Mouse (Mus musculus) limb, embryonic 15.5 days (tissue): Measurements from ENCODE around the gene Ppp1r32. TPM values are rescaled to one million over a fixed set of nuclear protein-coding genes. Genes with fewer than 3 reads are reported as not detected.

Experiments
- ATAC-seq: fragments of 200-750 bp; cut with Nextera tagmentation; 2 replicates; pipeline ENCODE4 v1.8.0; 2017; ENCODE audit warnings: low read depth, moderate TSS enrichment; ENCODE audit not compliant: insufficient number of reproducible peaks, low FRiP score, low TSS enrichment
- H3K27ac ChIP-seq: fragments of 300-500 bp; sonication (generic); 2 replicates; pipeline ENCODE4 v1.5.1; 2015; ENCODE audit warnings: moderate library complexity, mild to moderate bottlenecking, inconsistent platforms
- H3K27me3 ChIP-seq: fragments of 300-500 bp; sonication (generic); 2 replicates; pipeline ENCODE4 v1.6.1; 2015; ENCODE audit warnings: inconsistent platforms
- H3K36me3 ChIP-seq: fragments of 300-500 bp; sonication (generic); 2 replicates; pipeline ENCODE4 v1.6.1; 2015; ENCODE audit warnings: inconsistent platforms
- H3K4me1 ChIP-seq: fragments of 300-500 bp; sonication (generic); 2 replicates; pipeline ENCODE4 v1.6.1; 2015; ENCODE audit warnings: inconsistent platforms
- H3K4me2 ChIP-seq: fragments of 300-500 bp; sonication (generic); 2 replicates; pipeline ENCODE4 v1.6.1; 2015; ENCODE audit warnings: mild to moderate bottlenecking, inconsistent platforms
- H3K4me3 ChIP-seq: fragments of 300-500 bp; sonication (generic); 2 replicates; pipeline ENCODE4 v1.5.1; 2015; ENCODE audit warnings: mild to moderate bottlenecking, inconsistent platforms
- H3K9ac ChIP-seq: fragments of 300-500 bp; sonication (generic); 2 replicates; pipeline ENCODE4 v1.6.1; 2015; ENCODE audit warnings: inconsistent platforms
- H3K9me3 ChIP-seq: fragments of 300-500 bp; sonication (generic); 2 replicates; pipeline ENCODE4 v1.6.1; 2016; ENCODE audit warnings: inconsistent platforms
- WGBS: fragments of 180-500 bp; shearing (Covaris S2); methylation state at CpG from one replicate; pipeline ENCODE4 v1.1.7; 2015; 5-methylcytosine and 5-hydroxymethylcytosine counted together
- polyA plus RNA-seq: library from polyadenylated mRNA; unstranded; fragments of >200 nt; fragmentation: Nextera tagmentation; extraction: Ambion mirVana; gene quantifications from 2 replicates; pipeline ENCODE4 v1.2.1, GENCODE M21; 2015

The Ppp1r32 gene
- polyA plus RNA-seq, result 0.13 and 0.30 TPM in 2 replicates

- no peak for ATAC-seq
- no peak within 1 kb of the TSS for H3K4me2 ChIP-seq
- H3K4me3 ChIP-seq, result no peak within 1 kb of the TSS
- H3K4me1 ChIP-seq, result 0 out of 2 replicates have a peak, but pooled peaks cover 2% of the 10 kb centered on the region
- H3K9ac ChIP-seq, result no peak within 1 kb of the TSS
- no peaks in the 10 kb centered on the region for H3K36me3 ChIP-seq
- no peak within 1 kb of the TSS for H3K27ac ChIP-seq
- no peaks in the 10 kb centered on the region for H3K9me3 ChIP-seq
- WGBS, result 33% methylated on average over 6 of the region's 6 CpGs
- peaks cover 12% of the 10 kb centered on the region for H3K27me3 ChIP-seq
Measured at GRCm38 (mm10) chr19:10482703-10483102, at the start of gene Ppp1r32. Ppp1r32 (minus strand) TSS chr19:10482928.

DNA sequence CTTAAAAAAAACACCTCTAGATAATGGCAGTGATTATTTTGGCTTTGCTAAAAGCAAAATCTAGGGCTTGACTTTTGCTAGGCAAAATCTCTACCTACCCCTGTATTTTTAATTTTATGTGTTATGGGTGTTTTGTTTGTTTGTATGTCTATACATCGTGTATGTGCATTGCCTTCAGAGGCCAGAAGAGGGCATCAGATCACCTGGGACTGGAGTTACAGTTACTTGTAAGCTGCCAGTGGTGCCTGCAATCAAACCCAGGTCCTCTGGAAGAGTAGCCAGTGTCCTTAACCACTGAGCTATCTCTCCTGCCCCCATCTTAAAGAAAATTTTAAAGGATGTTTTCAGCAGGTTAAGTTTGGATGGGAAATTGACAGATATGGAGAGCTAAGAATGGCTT lies 47.4 kb upstream of the Ppp1r32 start:
- Histone ChIP-seq H3K9ac (no peak overlapping the region), H3K9me3 (no peaks in the 10 kb centered on the region)

DNA sequence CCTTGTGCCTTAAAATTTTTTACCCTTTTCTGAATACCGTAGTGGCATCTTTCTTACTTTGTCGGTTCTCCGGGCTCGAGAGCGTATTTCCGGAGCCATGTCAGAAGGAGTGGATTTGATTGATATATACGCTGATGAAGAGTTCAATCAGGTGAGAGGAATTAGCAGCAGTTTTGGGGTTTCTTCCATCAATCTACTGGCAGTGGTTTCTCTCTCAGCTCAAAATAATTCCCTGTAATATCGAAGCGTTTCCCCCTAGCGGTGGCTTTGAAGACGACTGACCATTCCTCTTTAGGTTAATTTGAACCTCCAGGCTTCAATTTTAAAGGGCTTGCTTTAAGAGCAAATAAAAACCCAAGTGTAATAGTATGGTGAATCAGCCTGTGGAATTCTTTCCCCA lies 43.2 kb upstream of the Ppp1r32 start, which contains the start of gene Sdhaf2:
TSS of gene Sdhaf2 (minus strand) at position 233 of the 400 bp plus-strand sequence.
- peak within 1 kb of the TSS; percentile 98 for H3K4me3 ChIP-seq
- no peak for ATAC-seq
- under 1% methylated on average over 11 of the region's 11 CpGs for WGBS
- peak within 1 kb of the TSS; percentile 53 for H3K4me2 ChIP-seq
- H3K27me3 ChIP-seq, result no peaks in the 10 kb centered on the region
- H3K27ac ChIP-seq, result peak within 1 kb of the TSS; percentile 99
- peaks cover 18% of the 10 kb centered on the region for H3K4me1 ChIP-seq
- H3K36me3 ChIP-seq, result peaks cover 9% of the 10 kb centered on the region
- H3K9me3 ChIP-seq, result no peaks in the 10 kb centered on the region
- peak within 1 kb of the TSS; percentile 99 for H3K9ac ChIP-seq

More for the DNA sequence above, 47.4 kb upstream of the Ppp1r32 start:
- no peaks in the 10 kb centered on the region for H3K27me3 ChIP-seq
- H3K36me3 ChIP-seq, result peaks cover 42% of the 10 kb centered on the region
- WGBS, result 94% methylated on average over 1 of the region's 1 CpGs
- no peak overlapping the region for H3K4me2 ChIP-seq
- H3K27ac ChIP-seq, result no peak overlapping the region
- peaks cover 14% of the 10 kb centered on the region for H3K4me1 ChIP-seq
- H3K4me3 ChIP-seq, result no peak overlapping the region
- no peak for ATAC-seq

- peak; percentile 93 for ATAC-seq
- Histone ChIP-seq H3K27me3 (no peaks in the 10 kb centered on the region), H3K4me1 (peaks cover 18% of the 10 kb centered on the region), H3K4me3 (peak within 1 kb of the TSS; percentile 98), H3K36me3 (peaks cover 4% of the 10 kb centered on the region), H3K9me3 (no peaks in the 10 kb centered on the region), H3K9ac (peak within 1 kb of the TSS; percentile 99), H3K4me2 (peak within 1 kb of the TSS; percentile 53), H3K27ac (peak within 1 kb of the TSS; percentile 99)
- under 1% methylated on average over 93 of the region's 93 CpGs for WGBS
Measured at GRCm38 (mm10) chr19:10525106-10525901, 42.6 kb upstream of the Ppp1r32 start, which contains the start of gene Cpsf7. Cpsf7 (plus strand) TSS chr19:10525266.

DNA sequence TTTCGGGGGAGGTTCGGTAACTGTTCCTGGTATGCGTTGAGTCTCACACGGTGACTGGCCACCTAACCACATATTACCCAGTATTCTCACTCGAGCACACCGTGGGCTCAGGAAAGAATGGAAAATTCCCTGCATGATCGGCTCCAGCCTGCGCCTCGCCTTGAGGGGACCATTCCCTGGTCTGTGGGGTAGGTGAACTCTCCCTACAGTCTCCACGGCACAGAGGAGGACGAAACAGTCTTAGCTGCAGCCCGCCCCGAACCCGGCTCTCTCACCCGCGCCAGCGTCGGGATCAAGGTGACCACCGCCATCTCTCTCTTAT lies 42.0 kb upstream of the Ppp1r32 start:
- Histone ChIP-seq H3K27ac (peak overlapping the region; percentile 99), H3K4me2 (peak overlapping the region; percentile 53), H3K36me3 (no peaks in the 10 kb centered on the region; the same call in 1 of the 2 replicates), H3K9ac (peak overlapping the region; percentile 99), H3K4me3 (peak overlapping the region; percentile 98), H3K27me3 (no peaks in the 10 kb centered on the region), H3K9me3 (no peaks in the 10 kb centered on the region), H3K4me1 (peaks cover 18% of the 10 kb centered on the region)
- no peak for ATAC-seq
- under 1% methylated on average over 19 of the region's 19 CpGs for WGBS

DNA sequence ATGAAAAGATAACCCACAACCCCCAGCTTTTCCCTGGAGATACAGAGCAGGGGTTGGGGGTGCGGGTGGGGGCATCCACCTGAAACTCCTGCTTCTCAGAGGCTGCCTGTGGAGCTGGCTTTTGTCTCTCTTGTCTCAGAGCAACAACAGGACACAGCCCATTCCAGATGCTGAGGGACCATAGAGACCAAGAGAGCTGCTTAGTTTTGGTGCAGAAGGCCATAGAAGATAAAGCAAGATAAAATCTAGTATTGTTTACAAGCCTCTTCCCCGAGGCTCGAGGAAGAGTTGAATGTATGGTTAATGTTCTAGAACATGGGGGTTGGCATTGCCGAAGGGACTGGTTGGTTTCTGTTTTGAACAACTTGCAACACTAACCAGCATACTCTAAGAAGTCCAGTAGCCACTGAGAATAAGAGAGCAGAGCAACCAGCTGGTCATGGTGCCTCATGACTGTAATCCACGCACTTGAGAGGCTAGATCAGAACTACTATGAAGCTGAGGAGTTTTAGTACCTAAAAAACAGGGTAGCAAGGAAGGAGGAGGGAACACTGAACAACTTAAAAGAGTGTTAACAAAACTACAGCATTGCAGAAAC lies 40.9 kb upstream of the Ppp1r32 start:
- 75% methylated on average over 5 of the region's 5 CpGs for WGBS
- no peak overlapping the region for H3K27ac ChIP-seq
- H3K36me3 ChIP-seq, result no peaks in the 10 kb centered on the region; the same call in 1 of the 2 replicates
- peak overlapping the region; percentile 98; the same call in 1 of the 2 replicates for H3K4me3 ChIP-seq
- ATAC-seq, result no peak
- H3K9ac ChIP-seq, result no peak overlapping the region
- H3K27me3 ChIP-seq, result no peaks in the 10 kb centered on the region
- peaks cover 18% of the 10 kb centered on the region for H3K4me1 ChIP-seq
- H3K9me3 ChIP-seq, result no peaks in the 10 kb centered on the region
- no peak overlapping the region for H3K4me2 ChIP-seq

DNA sequence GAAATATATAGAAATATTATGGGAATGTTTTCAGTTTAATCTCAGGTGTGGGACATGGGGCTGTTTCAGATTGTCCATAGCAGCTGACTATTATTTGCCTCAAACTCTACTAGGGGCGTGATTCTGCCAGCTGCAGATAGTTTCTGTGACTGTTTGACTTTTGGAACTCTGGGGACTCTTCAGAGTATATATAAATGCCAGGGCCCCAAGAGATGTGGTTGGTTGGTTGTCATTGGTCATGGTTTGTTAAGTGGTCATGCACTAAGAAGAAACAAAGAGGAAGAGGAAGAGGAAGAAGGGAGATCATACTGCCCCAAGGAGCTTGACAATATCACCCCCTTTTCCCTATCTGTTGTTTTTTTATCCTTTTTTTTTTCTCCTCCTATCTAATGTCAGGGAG lies 39.2 kb upstream of the Ppp1r32 start:
- H3K27ac ChIP-seq, result no peak overlapping the region
- 71% methylated on average over 1 of the region's 1 CpGs for WGBS
- H3K36me3 ChIP-seq, result peaks cover 7% of the 10 kb centered on the region
- H3K9ac ChIP-seq, result no peak overlapping the region
- H3K27me3 ChIP-seq, result no peaks in the 10 kb centered on the region
- H3K4me3 ChIP-seq, result no peak overlapping the region
- no peaks in the 10 kb centered on the region for H3K9me3 ChIP-seq
- no peak for ATAC-seq
- peaks cover 13% of the 10 kb centered on the region for H3K4me1 ChIP-seq
- no peak overlapping the region for H3K4me2 ChIP-seq

DNA sequence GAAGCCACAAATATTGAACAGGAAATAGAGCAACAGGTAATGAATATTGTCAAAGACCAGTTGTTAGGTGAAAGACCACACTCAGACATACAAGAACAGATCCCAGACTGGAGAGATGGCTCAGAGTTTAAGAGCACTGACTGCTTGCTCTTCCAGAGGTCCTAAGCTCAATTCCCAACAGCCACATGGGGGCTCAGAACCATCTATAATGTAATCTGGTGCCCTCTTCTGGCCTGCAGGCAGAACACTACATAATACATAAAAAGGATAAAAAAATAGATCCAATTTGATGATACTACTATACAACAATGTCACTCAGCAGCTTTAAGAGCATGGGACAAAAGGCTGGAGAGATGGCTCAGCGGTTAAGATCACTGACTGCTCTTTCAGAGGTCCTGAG lies 37.6 kb upstream of the Ppp1r32 start:
- no peaks in the 10 kb centered on the region for H3K9me3 ChIP-seq
- H3K9ac ChIP-seq, result no peak overlapping the region
- peaks cover 4% of the 10 kb centered on the region for H3K4me1 ChIP-seq
- H3K27me3 ChIP-seq, result no peaks in the 10 kb centered on the region
- no peak overlapping the region for H3K4me3 ChIP-seq
- ATAC-seq, result no peak
- H3K36me3 ChIP-seq, result peaks cover 21% of the 10 kb centered on the region
- H3K4me2 ChIP-seq, result no peak overlapping the region
- H3K27ac ChIP-seq, result no peak overlapping the region
- 48% methylated on average over 1 of the region's 1 CpGs for WGBS

- no peaks in the 10 kb centered on the region for H3K4me1 ChIP-seq
- no peak overlapping the region for H3K27ac ChIP-seq
- H3K4me2 ChIP-seq, result no peak overlapping the region
- H3K9ac ChIP-seq, result no peak overlapping the region
- H3K27me3 ChIP-seq, result no peaks in the 10 kb centered on the region
- 74% methylated on average over 6 of the region's 6 CpGs for WGBS
- no peak overlapping the region for H3K4me3 ChIP-seq
- no peak for ATAC-seq
- peaks cover 37% of the 10 kb centered on the region for H3K36me3 ChIP-seq
- H3K9me3 ChIP-seq, result no peaks in the 10 kb centered on the region
Measured at GRCm38 (mm10) chr19:10510759-10511330, 28.1 kb upstream of the Ppp1r32 start.

DNA sequence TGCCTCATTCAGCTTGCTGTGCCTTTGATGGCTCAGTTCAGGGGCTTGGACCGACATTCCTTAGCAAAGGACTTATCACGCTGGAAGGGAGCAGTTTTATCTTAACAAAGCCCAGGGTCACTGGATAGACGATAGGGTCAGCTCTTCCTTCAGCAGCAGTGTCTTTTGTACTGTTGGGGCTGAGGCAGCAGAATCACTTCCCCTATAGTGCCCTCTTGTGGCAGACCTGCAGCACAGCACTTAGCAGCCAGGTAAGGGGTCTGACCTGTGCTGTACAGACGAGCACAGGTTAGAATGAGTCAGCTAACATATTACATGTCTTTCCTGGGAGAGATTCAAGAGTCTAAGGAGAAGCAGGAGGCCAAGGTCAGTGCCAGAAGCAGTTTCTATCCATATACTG lies 19.8 kb upstream of the Ppp1r32 start:
- no peak overlapping the region for H3K4me2 ChIP-seq
- ATAC-seq, result no peak
- 13% methylated on average over 4 of the region's 4 CpGs for whole genome bisulfite sequencing
- peaks cover 62% of the 10 kb centered on the region for H3K36me3 ChIP-seq
- no peak overlapping the region for H3K27ac ChIP-seq
- no peaks in the 10 kb centered on the region for H3K4me1 ChIP-seq
- no peak overlapping the region for H3K9ac ChIP-seq
- H3K4me3 ChIP-seq, result no peak overlapping the region
- no peaks in the 10 kb centered on the region for H3K27me3 ChIP-seq
- no peaks in the 10 kb centered on the region for H3K9me3 ChIP-seq

DNA sequence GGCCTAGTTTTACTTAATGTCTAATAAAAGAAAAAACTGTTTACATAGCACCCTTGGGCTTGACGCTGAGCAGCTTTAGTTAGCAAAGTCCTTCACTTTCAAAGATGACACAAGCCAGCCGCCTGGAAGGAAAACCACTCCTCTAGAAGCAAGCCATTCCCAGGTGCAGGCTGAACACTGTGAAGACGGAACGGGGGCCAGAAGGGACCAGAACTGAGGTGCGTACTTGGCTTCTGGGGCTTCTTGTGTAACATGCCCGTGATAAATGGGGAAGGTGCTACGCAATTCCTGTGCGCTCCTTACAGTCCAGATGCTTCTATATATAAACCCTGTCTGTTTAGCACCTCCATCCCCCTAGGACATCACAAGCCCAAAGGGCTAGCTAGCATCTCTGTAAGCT lies 17.9 kb upstream of the Ppp1r32 start:
- WGBS, result 93% methylated on average over 8 of the region's 8 CpGs
- H3K9ac ChIP-seq, result no peak overlapping the region

More for the DNA sequence above, 17.9 kb upstream of the Ppp1r32 start:
- peaks cover 50% of the 10 kb centered on the region for H3K36me3 ChIP-seq
- H3K27ac ChIP-seq, result no peak overlapping the region
- no peak overlapping the region for H3K4me3 ChIP-seq
- no peak overlapping the region for H3K4me2 ChIP-seq
- ATAC-seq, result no peak
- no peaks in the 10 kb centered on the region for H3K27me3 ChIP-seq
- H3K4me1 ChIP-seq, result no peaks in the 10 kb centered on the region
- no peaks in the 10 kb centered on the region for H3K9me3 ChIP-seq
